Mouse (Mus musculus): ENCODE data around the gene Mfng.

Gene Mfng

GRCm38 (mm10) chr15:78712335-78713258, 60.7 kb downstream of the Mfng start:
- DNase-seq, result peak; percentile 19

DNA sequence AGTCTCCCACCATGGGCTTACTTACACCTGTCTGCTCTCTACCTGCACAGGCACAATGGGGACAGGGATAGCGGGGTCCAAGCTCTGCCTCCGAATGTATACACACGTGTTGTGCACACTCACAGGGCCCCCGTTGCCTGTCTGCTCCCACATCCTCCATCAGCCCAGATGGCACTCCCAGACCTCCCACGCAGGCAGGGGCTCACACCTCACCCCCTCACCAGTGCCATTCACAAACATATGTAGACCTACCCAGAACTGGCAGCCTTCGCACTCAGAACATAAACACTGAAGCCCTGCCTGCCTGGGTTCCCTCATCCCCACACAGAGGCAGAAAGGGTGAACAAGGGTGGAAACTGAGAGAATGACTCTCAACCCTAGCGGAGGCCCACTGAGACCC, 61.3 kb downstream of the Mfng start:
- DNase-seq, result no peak

GRCm38 (mm10) chr15:78710634-78711033, 62.6 kb downstream of the Mfng start:
- no peak for DNase-seq

DNA sequence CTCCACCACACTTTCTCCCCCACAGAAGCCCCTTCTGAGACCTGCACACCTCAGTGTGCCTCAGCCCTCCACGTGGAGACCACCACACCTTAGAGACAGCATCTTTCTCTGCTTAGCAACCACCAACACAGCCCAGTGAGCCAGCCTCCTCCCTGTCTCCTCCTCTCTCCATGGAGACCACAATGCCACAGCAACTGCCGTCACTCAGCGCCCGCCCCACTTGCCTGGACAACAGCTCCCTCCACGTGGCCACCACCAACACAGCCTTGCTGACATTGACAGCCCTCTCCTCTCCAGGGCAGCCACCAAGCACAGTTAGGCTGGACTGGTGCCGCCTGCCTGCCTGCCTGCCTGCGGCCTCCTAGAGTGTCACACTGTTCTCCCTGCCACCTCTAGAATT, 63.5 kb downstream of the Mfng start:
- no peak for DNase-seq

DNA sequence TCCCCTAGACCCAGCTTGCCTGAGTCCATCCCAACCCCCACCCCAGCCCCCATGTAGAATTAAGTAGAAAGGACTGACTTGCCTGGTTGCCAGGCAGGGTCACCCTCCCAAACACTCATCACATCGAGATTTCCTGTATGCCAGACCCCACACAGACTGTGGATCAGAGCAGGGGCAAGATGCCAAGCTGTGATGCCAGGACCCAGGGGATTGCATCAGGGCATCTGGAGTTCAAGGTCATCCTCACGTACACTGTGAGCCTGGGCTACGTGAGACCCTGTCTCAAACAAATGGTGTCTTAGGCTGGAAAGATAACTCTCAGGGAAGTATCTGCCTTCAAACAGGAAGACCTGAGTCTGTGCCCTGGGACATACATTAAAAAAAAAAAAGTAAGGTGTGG, 66.6 kb downstream of the Mfng start:
- no peak for DNase-seq

All from lung, postnatal 14 days (tissue).